Mouse (Mus musculus) C2C12 (cell line): Measurements from ENCODE around the gene Abhd14b.

ENCODE experiments used
- CTCF ChIP-seq: IDR thresholded peaks from one replicate; pipeline ENCODE4 v1.5.1; 2011; ENCODE audit not compliant: control insufficient read depth, insufficient read depth, insufficient read length
- USF1 ChIP-seq: IDR thresholded peaks from one replicate; pipeline ENCODE4 v1.6.1; 2011; ENCODE audit warnings: low read depth, mild to moderate bottlenecking, control low read depth, moderate library complexity

GRCm38 (mm10) chr9:106467746-106468145, 20.5 kb downstream of the Abhd14b start:
- no peak for TF ChIP-seq USF1
- no peak for TF ChIP-seq CTCF
